Mouse (Mus musculus) ES-E14 (cell line): ENCODE results near the gene Setd3. TPM values are rescaled to one million over a fixed set of nuclear protein-coding genes. Genes with fewer than 3 reads are reported as not detected.

Source experiments
- DNase-seq: peaks from one replicate; pipeline ENCODE4 v3.0.0-alpha.2; 2013; ENCODE audit warnings: low read depth, low spot score
- H3K27ac ChIP-seq: 2 replicates; pipeline ENCODE4 v1.5.1; 2012; ENCODE audit warnings: low read depth, mild to moderate bottlenecking, low read length, moderate library complexity, mixed read lengths; ENCODE audit not compliant: poor library complexity, insufficient read depth, severe bottlenecking
- H3K36me3 ChIP-seq: 2 replicates; pipeline ENCODE4 v1.6.1; 2012; ENCODE audit warnings: mild to moderate bottlenecking, low read length, moderate library complexity, mixed read lengths; ENCODE audit not compliant: control insufficient read depth, poor library complexity, insufficient read depth, severe bottlenecking
- H3K4me1 ChIP-seq, 2 experiments: fragments of 150-350 bp in 1 of 2; sonication (generic) in 1 of 2; 2 replicates each; pipeline ENCODE4 v1.6.1; 2012; ENCODE audit warnings: low read length in 2 of 2, mild to moderate bottlenecking in 1 of 2, mixed read lengths in 1 of 2; ENCODE audit not compliant: control insufficient read depth in 2 of 2, insufficient read depth in 2 of 2, poor library complexity in 1 of 2
- H3K4me3 ChIP-seq, 2 experiments: fragments of 150-350 bp in 1 of 2; sonication (generic) in 1 of 2; 2 replicates each; pipeline ENCODE4 v1.5.1; 2012; ENCODE audit warnings: low read length in 2 of 2, low read depth in 1 of 2, mild to moderate bottlenecking in 1 of 2, mixed read lengths in 1 of 2; ENCODE audit not compliant: insufficient read depth in 1 of 2, poor library complexity in 1 of 2, severe bottlenecking in 1 of 2
- H3K9ac ChIP-seq: 2 replicates; pipeline ENCODE4 v1.6.1; 2012; ENCODE audit warnings: low read depth, mild to moderate bottlenecking, low read length, mixed read lengths; ENCODE audit not compliant: poor library complexity, insufficient read depth, severe bottlenecking
- H3K9me3 ChIP-seq: fragments of 150-350 bp; sonication (generic); 2 replicates; pipeline ENCODE4 v1.6.1; 2012; ENCODE audit warnings: low read depth, mild to moderate bottlenecking, low read length; ENCODE audit not compliant: control insufficient read depth, insufficient read depth
- CHD2 ChIP-seq: IDR thresholded peaks from 2 replicates; pipeline ENCODE4 v1.6.1; 2014; ENCODE audit warnings: mild to moderate bottlenecking, low read depth, low read length, inconsistent platforms
- HCFC1 ChIP-seq: IDR thresholded peaks from 2 replicates; pipeline ENCODE4 v1.6.1; 2012; ENCODE audit warnings: low read length, inconsistent platforms, borderline replicate concordance; ENCODE audit not compliant: insufficient read depth
- MAFK ChIP-seq: IDR thresholded peaks from 2 replicates; pipeline ENCODE4 v1.6.1; 2014; ENCODE audit warnings: mild to moderate bottlenecking, low read depth, low read length, inconsistent platforms; ENCODE audit not compliant: insufficient read depth
- ZC3H11A ChIP-seq: IDR thresholded peaks from 2 replicates; pipeline ENCODE4 v1.6.1; 2012; ENCODE audit warnings: low read depth, mild to moderate bottlenecking, inconsistent platforms, low read length, borderline replicate concordance
- ZNF384 ChIP-seq: IDR thresholded peaks from 2 replicates; pipeline ENCODE4 v1.6.1; 2012; ENCODE audit warnings: low read depth, low read length, inconsistent platforms
- in situ Hi-C, 2 experiments: fragments of 600-800 bp; cut with MboI; formaldehyde crosslinking; loops; one replicate each; pipeline ENCODE4 v1.15.1; 2025; ENCODE audit warnings: low sequenced_read_pairs in 2 of 2, inconsistent platforms in 1 of 2; ENCODE audit not compliant: unreplicated experiment in 2 of 2
- total RNA-seq: library from RNA; depleted of rRNA; stranded (reverse); fragments of 300-350 nt; gene quantifications from 2 replicates; pipeline ENCODE4 v1.2.3, GENCODE M21; 2012

Setd3 gene
- total RNA-seq, 1 experiment = 56.0 TPM

DNA sequence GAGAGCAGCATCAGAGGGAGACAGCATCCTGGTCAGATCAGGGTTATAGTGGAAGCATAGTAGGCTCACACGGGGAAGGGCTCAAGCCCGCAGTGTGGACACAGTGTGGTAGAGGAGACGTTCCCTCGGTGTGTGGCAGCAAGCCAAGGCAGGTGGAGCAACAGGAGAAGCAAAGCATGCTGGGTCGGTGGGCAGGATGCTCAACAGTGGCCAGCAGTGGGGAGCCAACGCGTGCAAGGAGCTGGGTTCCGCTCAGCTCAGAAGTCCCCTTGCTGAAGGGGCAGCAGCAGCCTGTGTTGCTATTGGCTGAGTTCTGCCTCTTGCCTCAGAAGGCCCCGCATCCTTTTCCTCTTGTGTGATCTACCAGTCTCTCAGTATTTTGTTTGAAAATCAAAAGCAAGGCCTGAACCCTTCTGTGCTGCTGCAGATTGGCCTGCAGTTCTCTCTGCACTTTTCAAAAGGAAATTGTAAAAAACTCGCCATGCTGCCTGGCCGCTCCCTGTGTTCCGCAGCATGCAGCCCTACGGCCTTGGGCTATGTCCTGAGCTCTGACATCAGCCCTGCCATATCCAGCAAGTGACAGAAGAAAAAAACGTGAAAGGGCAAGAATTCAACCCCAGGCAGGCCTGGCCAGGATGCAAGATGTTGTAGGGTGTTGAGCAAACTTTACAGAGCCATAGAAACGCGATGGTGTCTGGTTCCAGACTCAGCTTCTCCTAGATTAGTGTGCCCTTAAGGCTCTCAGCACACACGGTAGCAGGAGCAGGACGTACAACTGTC lies 80.7 kb downstream of the Setd3 start:
- DNase-seq = no peak
- Histone ChIP-seq H3K4me3 (no peak overlapping the region), H3K27ac (no peak overlapping the region), H3K9ac (no peak overlapping the region), H3K9me3 (no peaks in the 10 kb centered on the region), H3K4me1 (no peaks in the 10 kb centered on the region), H3K36me3 (no peaks in the 10 kb centered on the region)
- no peak for TF ChIP-seq ZNF384
- TF ChIP-seq CHD2 = no peak
- TF ChIP-seq MAFK = no peak
- TF ChIP-seq HCFC1 = no peak
- no peak for TF ChIP-seq ZC3H11A
- in situ Hi-C loops = no loop called here

DNA sequence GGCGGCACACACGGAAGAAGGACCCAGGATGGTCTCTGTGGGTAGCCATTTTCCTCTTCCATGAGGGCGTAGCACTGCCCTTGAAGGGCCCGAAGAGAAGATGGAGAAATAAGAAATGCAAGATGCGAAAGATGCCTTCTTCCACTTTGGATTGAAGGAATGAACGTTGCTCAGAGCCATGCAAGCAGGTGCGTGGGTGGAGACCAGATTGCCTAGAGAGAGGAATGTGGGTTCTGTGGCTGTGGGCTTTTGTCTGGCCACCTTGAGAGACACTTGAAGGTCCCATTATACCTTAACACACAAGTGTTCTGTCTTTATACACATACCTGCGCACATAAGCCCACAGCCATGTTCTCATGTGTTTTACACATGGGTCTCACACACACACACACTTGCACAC lies 81.5 kb downstream of the Setd3 start:
- no peaks in the 10 kb centered on the region for H3K9me3 ChIP-seq
- no peaks in the 10 kb centered on the region for H3K36me3 ChIP-seq
- DNase-seq = no peak
- no peak overlapping the region for H3K9ac ChIP-seq
- in situ Hi-C loops = no loop called here
- H3K4me3 ChIP-seq = no peak overlapping the region
- no peak for TF ChIP-seq CHD2
- no peak overlapping the region for H3K27ac ChIP-seq
- H3K4me1 ChIP-seq = no peaks in the 10 kb centered on the region

GRCm38 (mm10) chr12:108088253-108088652 lies 90.9 kb downstream of the Setd3 start:
- Histone ChIP-seq H3K36me3 (no peaks in the 10 kb centered on the region), H3K9ac (no peak overlapping the region), H3K4me1 (no peaks in the 10 kb centered on the region), H3K9me3 (no peaks in the 10 kb centered on the region), H3K27ac (no peak overlapping the region), H3K4me3 (no peak overlapping the region)
- TF ChIP-seq HCFC1 (no peak), ZNF384 (no peak), ZC3H11A (no peak), MAFK (no peak), CHD2 (no peak)
- DNase-seq = no peak
- in situ Hi-C loops = no loop called here

- no peaks in the 10 kb centered on the region for H3K9me3 ChIP-seq
- in situ Hi-C loops = no loop called here
- TF ChIP-seq ZC3H11A (no peak), MAFK (no peak), HCFC1 (no peak), CHD2 (no peak), ZNF384 (no peak)
- H3K36me3 ChIP-seq = no peaks in the 10 kb centered on the region
- no peak overlapping the region for H3K9ac ChIP-seq
- H3K4me3 ChIP-seq = no peak overlapping the region
- no peak for DNase-seq
- no peak overlapping the region for H3K27ac ChIP-seq
- H3K4me1 ChIP-seq = no peaks in the 10 kb centered on the region
Measured at GRCm38 (mm10) chr12:108087489-108087888, 91.6 kb downstream of the Setd3 start.
